Mouse (Mus musculus) heart, adult 9 months (tissue): ENCODE measurements around the gene Snx25.

Source experiments
- DNase-seq, 2 experiments: peaks; one replicate each; pipeline ENCODE4 v3.0.0; 2022; ENCODE audit warnings: low spot score in 2 of 2

The Snx25 gene

DNA sequence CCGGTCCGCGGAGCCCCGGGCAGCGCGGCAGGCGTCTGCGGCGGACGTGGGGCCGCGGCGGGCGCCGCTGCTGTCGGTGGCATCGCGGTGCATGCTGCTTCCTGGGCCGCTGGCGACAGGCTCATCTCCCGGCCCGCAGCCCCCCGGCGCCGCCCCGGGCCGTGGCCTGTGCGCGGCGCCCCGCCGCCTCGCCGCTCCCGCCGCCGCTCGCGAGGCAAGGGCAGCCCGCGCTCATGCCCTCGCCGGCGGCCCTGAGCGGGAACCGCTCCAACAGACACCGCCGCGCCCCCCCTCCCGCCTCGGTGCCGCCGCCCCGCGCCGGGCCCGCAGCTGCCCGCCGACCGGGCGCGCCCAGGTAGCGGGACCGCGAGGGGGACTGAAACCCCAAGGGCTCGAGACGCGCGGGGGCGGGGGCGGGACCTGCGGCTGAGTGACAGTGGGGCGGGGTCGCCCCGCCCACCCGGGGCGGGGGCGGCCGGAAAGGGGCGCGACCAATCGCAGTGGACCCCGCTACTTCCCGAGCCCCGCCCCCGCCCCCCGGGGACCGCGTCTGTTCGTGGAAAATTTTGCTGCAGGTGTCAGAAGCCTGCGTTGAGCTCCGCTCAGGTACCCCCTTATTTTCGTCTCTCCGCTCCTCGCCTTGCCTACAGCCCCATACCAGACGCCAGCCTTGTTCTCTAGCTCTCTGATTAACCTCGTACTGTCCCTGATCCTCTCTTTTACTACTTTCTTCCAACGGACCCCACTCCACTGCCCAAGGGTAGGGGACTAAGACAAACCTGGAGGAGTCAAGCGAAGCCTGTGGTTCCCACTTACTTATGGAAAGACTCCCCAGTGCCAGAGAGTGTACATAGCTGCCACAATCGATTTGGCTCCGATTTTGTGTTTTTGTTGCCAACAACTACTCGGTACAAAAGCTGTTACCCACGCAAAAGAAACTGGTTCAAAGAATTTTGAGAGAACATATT lies at the start of gene Snx25:
TSS of gene Snx25 (minus strand) at position 96 of the 968 bp plus-strand sequence.
- peak; percentile 78 to 82 for DNase-seq

- DNase-seq, result no peak
Measured at GRCm38 (mm10) chr8:46197673-46198072, 45.7 kb upstream of the Snx25 start.

- DNase-seq, result no peak
Measured at GRCm38 (mm10) chr8:46196877-46197276, 44.9 kb upstream of the Snx25 start.

DNA sequence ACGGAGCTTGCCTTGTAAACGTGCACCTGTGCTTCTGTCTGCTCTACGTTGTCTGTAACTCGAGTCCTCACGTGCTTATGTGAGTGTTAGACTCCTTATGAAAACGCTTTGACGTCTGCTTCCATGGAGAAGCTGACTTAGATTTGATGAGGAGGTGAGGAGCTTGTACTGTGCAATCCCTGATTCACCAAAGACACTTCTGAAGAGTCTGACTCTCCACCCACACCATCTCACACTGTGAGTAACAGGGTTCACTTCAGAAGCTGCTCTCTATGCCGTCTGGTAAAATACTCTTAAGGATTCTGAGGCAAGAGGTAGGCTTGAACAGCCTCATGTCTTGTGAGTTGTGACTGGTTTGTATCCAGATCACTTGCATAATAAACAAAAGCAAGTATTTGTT lies 41.1 kb upstream of the Snx25 start:
- DNase-seq, result no peak

GRCm38 (mm10) chr8:46185361-46185760 lies 33.4 kb upstream of the Snx25 start:
- DNase-seq, result no peak

- no peak for DNase-seq
Measured at GRCm38 (mm10) chr8:46180136-46180535, 28.2 kb upstream of the Snx25 start.

GRCm38 (mm10) chr8:46173651-46174050 lies 21.7 kb upstream of the Snx25 start:
- no peak for DNase-seq

DNA sequence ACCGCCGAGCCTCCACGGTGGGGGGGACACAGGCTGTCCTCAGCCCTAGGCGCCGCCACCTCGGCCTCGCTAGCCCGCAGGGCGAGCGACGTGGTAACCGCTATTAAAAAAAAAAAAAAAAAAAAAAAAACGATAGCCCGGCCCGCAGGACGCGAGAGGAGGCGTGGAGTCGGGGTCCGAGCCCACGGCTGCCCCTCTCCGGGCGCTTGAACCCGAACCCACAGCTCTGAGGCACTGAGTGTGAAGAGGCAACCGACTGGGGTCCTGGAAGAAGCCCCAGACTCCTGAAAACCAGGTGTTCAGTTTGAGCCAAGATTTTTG lies 11.9 kb upstream of the Snx25 start:
- no peak for DNase-seq

- peak; percentile 96 for DNase-seq
Measured at GRCm38 (mm10) chr8:46162953-46163869, 11.3 kb upstream of the Snx25 start.

- no peak for DNase-seq
Measured at GRCm38 (mm10) chr8:46153042-46153441, 1.1 kb upstream of the Snx25 start.

DNA sequence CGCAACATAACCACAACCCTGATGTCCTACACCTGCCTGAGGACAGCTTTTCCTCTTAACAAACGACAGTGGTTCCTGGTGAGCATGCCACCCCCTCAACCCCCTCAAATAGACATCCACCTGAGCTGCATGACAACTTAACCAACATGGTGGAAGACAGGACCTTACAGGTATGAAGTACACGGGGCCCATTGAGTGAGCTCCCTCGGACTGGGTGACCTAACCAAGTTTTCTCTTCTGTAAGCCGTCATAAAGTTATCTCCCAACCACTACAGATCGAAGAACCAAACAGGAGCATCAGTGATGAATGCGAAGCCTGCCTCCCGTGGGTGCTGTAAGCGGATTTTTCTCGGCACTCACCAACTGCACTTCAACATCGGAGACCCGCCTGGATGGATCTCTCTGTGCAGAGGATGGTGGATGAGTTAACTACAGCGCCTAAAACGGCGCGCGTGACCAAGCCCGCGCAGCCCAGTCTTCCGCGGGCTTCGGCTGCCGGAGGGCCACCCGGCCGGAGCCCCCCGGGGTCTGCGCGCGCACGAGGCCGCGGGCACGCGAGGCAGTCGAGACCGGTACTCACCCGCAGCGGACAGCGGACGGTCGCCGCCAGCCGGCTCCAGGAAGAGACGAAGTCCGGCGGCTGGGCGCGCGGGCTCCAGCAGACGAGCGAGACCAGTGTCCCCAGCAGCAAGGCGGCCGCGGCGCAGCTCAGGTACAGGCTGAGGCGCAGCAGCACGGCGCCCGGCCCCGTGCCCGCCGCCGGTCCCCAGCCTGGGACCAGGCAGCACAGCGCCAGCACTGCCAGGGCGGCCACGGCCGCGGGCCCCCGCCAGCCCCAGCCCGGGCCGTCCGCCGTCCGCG lies 527 bp downstream of the Snx25 start, which contains the start of gene Cfap97:
TSS of gene Cfap97 (plus strand) at position 570 of the 861 bp plus-strand sequence.
- peak; percentile 27 to 39 for DNase-seq

- no peak for DNase-seq
Measured at GRCm38 (mm10) chr8:46149782-46150181, 2.2 kb downstream of the Snx25 start.

DNA sequence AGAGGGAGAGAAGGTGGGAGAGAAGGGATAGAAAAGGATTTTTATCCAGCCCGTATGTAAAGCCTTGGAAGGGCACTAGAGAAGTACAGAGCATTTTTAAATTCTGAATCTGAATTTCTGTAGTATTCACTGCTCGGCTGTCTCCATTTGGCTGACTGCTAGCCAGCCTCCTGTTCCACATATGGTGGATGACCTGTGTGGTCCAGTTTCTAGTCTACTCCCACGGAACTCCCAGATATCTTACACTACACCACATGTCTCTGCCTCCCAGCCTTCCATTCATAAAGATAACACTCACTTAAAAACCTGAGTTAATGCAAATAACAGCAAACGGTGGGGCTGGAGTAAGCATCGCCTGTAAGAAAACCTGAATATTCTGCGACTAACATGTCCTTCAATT lies 2.7 kb downstream of the Snx25 start:
- no peak for DNase-seq

GRCm38 (mm10) chr8:46146173-46146572 lies 5.8 kb downstream of the Snx25 start:
- DNase-seq, result no peak

- no peak for DNase-seq
Measured at GRCm38 (mm10) chr8:46143924-46144323, 8.0 kb downstream of the Snx25 start.

- DNase-seq, result no peak
Measured at GRCm38 (mm10) chr8:46143470-46143869, 8.5 kb downstream of the Snx25 start.

GRCm38 (mm10) chr8:46142498-46143081 lies 9.4 kb downstream of the Snx25 start:
- DNase-seq, result no peak

DNA sequence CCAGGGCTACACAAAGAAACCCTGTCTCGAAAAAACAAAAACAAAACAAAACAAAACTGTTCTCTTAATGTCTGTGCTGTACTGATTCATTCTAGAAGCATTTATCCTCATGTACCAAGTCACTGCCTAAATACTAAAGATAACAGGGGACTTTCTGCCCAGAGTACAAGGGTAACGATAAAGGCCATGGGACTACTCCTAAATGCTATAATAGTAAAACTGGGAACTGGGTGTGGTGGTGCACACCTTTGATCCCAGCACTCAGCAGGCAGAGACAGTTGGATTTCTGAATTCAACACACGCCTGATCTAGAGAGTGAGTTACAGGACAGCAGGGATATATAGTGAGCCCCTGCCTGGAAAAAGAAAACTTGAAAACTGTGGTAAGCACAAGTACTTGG lies 10.3 kb downstream of the Snx25 start:
- no peak for DNase-seq

DNA sequence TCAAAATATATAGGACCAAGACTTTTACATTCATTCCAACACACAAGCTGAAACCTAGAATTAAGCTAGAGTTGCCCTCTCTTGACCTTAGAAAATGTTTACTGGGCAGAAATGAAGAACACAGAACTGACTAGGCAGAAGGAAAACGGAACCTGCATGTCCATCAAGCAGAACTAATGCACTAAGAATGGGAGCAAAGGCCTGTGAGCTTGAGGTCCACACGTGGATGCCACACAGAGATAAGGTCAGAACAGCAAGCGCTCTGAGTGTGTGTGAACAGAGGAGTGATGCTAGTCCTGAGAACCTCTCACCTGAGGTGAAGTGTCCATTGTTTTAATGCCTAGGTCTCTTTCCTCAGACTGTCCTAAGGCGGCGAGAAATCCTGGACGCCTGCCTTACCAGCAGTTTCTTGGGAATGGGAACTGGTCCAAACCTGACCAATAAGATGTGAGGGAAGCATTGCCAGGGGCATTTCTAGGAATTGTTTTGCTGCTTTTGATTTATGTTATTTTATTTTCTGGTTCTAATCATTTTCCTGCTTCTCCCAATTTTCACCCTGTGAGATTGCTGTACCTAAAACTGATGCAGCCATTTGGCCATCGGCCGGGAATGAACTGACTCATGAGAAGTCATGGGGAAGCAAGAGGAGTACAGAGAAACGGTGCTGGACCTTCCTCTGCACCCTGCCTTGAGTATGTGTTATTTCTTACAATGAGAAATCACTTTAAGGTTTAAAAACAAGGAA lies 11.4 kb downstream of the Snx25 start:
- DNase-seq, result no peak

DNA sequence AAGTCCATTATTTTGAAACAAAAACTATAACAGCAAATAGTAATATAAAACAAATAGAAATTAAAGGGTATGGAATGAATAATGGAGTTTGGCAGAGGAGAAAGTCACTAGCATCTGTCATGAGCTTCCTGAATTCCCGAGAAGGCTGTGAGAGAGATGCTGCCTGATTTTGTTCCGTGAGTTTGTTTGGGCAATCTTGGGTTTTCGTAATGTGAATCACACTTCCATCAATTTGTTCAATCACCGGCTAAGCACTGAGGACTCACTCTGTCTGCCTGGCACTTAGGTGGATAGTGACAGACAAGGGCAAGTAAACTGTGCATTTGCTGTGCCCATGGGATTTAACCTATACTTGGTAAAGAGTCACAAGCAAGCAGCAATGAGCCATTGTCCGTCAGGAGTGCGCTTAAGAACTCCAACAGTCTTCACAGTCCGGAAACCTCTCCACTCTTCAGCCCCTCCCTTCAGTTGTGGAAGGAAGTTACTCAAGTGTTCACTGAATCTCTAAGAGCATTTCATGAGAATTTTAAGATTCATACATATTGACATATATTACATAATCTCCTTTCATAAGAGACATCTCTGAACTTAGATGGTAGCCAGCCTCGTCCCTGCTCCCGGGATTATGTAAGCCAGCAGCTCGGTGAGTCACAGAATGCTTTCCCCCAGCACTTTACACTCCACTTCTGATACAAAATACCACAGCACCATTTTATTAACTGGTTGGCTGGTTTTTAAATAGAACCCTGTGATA lies 13.9 kb downstream of the Snx25 start:
- no peak for DNase-seq
